Mouse (Mus musculus) megakaryocyte, embryonic 14.5 days (primary cell): Measurements from ENCODE around the gene Olfr76. TPM values are rescaled to one million over a fixed set of nuclear protein-coding genes. Genes with fewer than 3 reads are reported as not detected.
"Not testable (repeated sequence)": the region's sequence is repeated elsewhere in the genome, so short reads cannot be mapped to it uniquely, and the experiment has no call there.

Experiments
- H3K27me3 ChIP-seq: replicated peaks from 2 replicates; pipeline ENCODE3; 2012; ENCODE audit warnings: inconsistent platforms
- H3K36me3 ChIP-seq: replicated peaks from 2 replicates; pipeline ENCODE3; 2012; ENCODE audit warnings: low read length, inconsistent platforms, mixed read lengths
- H3K4me1 ChIP-seq: 2 replicates; pipeline ENCODE4 v1.6.1; 2012; ENCODE audit warnings: inconsistent platforms
- H3K4me3 ChIP-seq: replicated peaks from 2 replicates; pipeline ENCODE3; 2012; ENCODE audit warnings: moderate library complexity, mild to moderate bottlenecking, inconsistent platforms
- H3K9me3 ChIP-seq: 2 replicates; pipeline ENCODE4 v1.6.1; 2012; ENCODE audit warnings: inconsistent platforms
- FLI1 ChIP-seq: IDR thresholded peaks from 2 replicates; pipeline ENCODE4 v1.6.1; 2012; ENCODE audit warnings: low read length, inconsistent platforms, mixed read lengths
- GATA1 ChIP-seq: IDR thresholded peaks from 3 replicates; pipeline ENCODE4 v1.6.1; 2012; ENCODE audit warnings: mixed read lengths, low read length, inconsistent platforms, borderline replicate concordance
- polyA plus RNA-seq: library from polyadenylated mRNA; stranded (reverse); fragments of >175 nt; gene quantifications from 2 replicates; pipeline ENCODE4 v1.2.3, GENCODE M21; 2012; ENCODE audit warnings: low replicate concordance; ENCODE audit not compliant: insufficient read depth

The Olfr76 gene
- polyA plus RNA-seq, result not detected in 2 replicates

DNA sequence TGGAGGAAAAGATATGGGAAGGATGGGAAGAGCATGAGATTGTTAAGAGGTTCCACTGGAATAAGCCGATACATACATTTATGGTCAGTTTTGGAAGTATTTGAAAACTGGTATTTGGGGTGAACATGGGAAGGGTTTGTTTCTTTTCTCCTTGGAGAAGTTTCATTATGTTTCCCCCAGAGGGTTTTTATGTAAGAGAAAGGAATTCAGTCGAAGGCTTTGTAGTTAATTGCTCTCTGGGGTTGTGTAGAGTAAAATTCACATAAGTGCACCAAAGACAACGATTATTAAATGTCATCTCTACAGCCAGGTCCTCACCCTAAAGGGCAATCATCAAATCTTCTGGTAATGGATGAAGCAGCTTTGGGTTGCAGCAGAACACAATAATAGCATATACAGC lies at the start of gene Olfr76:
Gene Olfr76 (minus strand): TSS at position 101 of the 400 bp plus-strand sequence.
- no peaks in the 10 kb centered on the region for H3K27me3 ChIP-seq
- no peaks in the 10 kb centered on the region for H3K9me3 ChIP-seq
- no peaks in the 10 kb centered on the region for H3K36me3 ChIP-seq
- no peak for TF ChIP-seq FLI1
- TF ChIP-seq GATA1, result no peak
- no peak within 1 kb of the TSS for H3K4me3 ChIP-seq
- H3K4me1 ChIP-seq, result no peaks in the 10 kb centered on the region

DNA sequence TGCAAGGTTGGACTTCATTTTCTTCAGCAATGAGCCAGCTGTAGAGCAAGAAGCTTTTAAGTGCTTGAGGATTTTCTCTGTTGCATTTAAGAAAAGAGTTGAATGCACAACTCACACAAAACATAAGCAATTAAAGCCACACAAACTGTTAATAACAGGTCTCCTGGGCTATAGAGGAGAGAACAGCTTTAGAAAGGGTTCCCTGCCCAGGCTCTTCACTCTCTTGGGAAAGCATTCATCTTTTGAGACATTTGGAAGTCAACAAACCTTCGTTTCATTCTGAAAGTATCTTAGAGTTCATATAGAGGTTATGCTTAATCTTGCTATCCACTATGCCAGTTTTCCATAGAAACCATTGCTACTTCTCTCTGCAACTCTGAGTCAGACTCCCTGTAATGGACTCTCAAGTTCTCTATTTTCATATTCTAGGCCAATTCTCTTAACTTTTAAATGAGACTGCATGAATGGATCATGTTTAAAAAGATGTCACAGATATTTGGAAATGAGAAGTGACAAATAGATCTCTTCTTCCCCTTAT lies 47.1 kb upstream of the Olfr76 start, which contains the start of gene Olfr1555-ps1:
Gene Olfr1555-ps1 (minus strand): TSS at position 51 of the 538 bp plus-strand sequence.
- H3K4me1 ChIP-seq, H3K4me3 ChIP-seq, H3K36me3 ChIP-seq, H3K27me3 ChIP-seq, H3K9me3 ChIP-seq: not testable (repeated sequence)

DNA sequence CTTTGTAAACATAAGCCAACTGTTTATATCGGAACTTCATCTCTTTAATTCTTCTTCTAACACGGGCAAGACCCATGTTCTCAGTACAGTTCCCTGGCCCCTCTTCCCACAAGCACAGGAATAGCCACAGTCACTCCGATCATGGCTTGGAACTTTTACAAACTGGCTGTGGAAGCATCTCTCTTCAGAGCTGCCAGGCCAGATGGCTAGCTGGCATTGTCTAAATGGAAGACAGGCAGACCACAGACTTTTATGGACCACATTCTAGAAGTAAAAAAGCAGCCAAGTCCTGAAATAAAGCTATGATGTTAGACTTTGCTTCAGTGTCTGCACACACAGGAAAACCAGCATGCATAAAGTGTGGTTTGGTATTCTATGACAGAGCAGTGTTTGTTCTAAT lies 22.4 kb upstream of the Olfr76 start:
- Histone ChIP-seq H3K36me3 (no peaks in the 10 kb centered on the region), H3K4me1 (no peaks in the 10 kb centered on the region), H3K9me3 (no peaks in the 10 kb centered on the region), H3K27me3 (no peaks in the 10 kb centered on the region), H3K4me3 (no peak overlapping the region)
- TF ChIP-seq GATA1 (no peak), FLI1 (no peak)

DNA sequence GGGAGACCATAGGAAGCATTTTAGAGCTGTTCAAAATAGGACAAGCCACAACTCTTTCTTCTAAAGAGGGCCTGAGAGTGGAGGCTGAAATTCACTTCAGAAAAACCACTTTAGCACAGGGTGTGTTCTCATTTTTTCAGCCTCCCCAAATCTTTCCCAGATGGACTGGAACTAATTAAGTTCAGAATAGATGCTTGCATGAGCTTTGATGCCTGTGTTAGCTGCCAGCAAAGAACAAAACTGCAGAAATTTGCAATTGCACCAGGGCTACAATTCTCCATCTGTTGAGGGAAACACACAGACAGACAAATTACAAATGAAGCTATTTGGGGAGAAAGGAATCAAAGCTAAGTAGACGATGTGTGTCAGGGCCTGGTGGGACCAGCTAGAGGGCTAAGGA lies 20.4 kb upstream of the Olfr76 start:
- Histone ChIP-seq H3K36me3 (no peaks in the 10 kb centered on the region), H3K4me3 (no peak overlapping the region), H3K27me3 (no peaks in the 10 kb centered on the region), H3K9me3 (no peaks in the 10 kb centered on the region), H3K4me1 (no peaks in the 10 kb centered on the region)
- TF ChIP-seq GATA1, result no peak
- TF ChIP-seq FLI1, result no peak

DNA sequence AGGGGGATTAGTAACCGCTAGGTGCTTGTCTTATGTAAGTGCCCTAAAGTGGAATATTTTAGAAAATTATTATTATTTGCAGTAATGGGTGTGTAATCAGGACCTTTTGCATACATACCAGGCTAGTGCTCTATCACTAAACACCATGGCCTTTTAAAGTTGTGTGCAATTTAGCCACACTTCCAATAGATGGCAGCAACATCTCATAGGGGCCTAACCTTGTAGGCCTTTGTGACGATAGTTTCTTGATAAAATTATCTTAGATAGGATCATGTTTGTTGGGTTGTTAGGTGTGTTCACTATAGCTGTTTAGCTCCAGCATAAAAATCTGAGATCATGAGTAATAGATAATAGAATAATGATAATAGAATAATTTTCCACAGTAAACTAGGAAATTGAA lies 11.3 kb upstream of the Olfr76 start:
- Histone ChIP-seq H3K9me3 (no peaks in the 10 kb centered on the region), H3K4me3 (no peak overlapping the region), H3K4me1 (no peaks in the 10 kb centered on the region), H3K27me3 (no peaks in the 10 kb centered on the region), H3K36me3 (no peaks in the 10 kb centered on the region)
- no peak for TF ChIP-seq FLI1
- TF ChIP-seq GATA1, result no peak

DNA sequence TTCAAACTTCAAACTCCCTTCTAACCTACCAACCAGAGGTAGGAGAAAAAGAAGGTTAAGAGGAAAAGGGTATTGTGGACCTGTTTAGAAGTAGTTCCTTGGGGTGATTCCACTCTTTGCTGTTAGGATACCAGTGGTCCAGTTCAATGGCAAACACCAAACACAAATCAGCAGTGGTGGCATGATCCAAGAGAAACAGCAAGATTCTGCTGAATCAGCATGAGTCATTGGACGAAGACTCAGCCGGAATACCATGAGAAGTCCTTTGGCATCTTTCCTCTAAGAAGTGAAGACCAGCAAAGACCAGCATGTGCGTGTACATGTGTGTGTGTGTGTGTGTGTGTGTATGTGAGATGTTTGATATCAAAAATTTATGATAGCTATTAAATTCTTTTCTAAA lies 6.5 kb downstream of the Olfr76 start:
- H3K36me3 ChIP-seq, result no peaks in the 10 kb centered on the region
- no peak for TF ChIP-seq GATA1
- no peak for TF ChIP-seq FLI1
- no peaks in the 10 kb centered on the region for H3K27me3 ChIP-seq
- no peak overlapping the region for H3K4me3 ChIP-seq
- H3K9me3 ChIP-seq, result no peaks in the 10 kb centered on the region
- H3K4me1 ChIP-seq, result no peaks in the 10 kb centered on the region

DNA sequence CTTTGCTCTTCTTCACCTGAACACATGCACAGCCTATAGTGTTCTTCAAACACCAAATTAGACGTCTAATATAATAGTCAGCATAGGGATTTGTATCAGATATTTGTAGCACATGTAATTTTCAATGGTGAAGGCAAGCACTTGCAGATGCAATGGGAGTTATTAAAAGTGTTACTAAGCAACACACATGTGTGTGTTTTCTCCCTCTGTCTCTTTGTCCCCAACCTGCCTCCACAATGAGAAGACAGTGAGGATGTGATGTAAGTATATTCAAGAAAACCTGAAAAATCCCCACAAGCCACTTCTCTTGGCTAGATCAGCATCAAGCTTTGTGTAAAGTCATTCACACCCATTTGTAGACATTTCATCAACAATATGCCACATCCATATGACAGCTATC lies 7.2 kb downstream of the Olfr76 start, which contains the start of gene Olfr1428:
Gene Olfr1428 (minus strand): TSS at position 101 of the 400 bp plus-strand sequence.
- Histone ChIP-seq H3K4me3 (no peak within 1 kb of the TSS), H3K9me3 (no peaks in the 10 kb centered on the region), H3K27me3 (no peaks in the 10 kb centered on the region), H3K4me1 (no peaks in the 10 kb centered on the region), H3K36me3 (no peaks in the 10 kb centered on the region)
- no peak for TF ChIP-seq GATA1
- no peak for TF ChIP-seq FLI1

DNA sequence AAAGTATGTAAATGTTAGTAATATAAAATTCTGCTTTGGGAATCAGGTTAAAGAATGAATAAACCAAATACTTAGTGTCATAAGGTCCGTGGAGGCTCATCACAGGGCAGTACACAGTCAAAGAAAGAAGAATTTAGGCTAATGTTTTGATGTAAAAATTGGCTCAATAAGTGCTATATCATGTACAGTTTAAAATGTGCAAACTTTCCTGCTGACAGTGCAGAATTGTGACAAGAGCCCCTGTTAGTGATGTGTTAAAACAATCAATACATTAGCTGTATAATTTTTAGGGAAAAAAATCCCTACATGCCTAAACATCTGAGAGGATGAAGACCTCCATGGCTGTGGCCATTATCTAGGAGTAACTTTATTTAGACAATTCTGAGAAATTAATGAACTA lies 9.2 kb downstream of the Olfr76 start:
- Histone ChIP-seq H3K4me3 (no peak overlapping the region), H3K36me3 (no peaks in the 10 kb centered on the region), H3K4me1 (no peaks in the 10 kb centered on the region), H3K9me3 (no peaks in the 10 kb centered on the region), H3K27me3 (no peaks in the 10 kb centered on the region)
- TF ChIP-seq GATA1, result no peak
- TF ChIP-seq FLI1, result no peak

DNA sequence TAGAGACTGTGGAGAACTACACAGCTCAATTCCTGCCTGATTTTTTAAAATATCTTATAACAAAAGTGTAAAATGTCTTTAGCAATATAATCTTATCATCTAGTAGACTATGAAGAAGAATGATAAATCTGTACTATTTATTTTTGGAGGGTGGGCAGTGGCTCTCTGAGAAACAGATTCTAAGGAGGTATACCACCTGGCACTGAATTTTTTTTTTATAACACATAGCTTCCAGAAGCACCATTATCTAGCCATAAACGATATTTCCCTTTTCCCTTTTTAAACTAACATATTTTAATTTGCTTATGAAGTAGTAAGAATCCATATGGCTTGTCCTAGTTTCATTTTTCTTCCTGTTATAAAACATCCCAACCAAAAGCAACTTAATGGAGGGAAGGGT lies 18.5 kb downstream of the Olfr76 start:
- H3K4me1 ChIP-seq, result no peaks in the 10 kb centered on the region
- no peaks in the 10 kb centered on the region for H3K27me3 ChIP-seq
- H3K9me3 ChIP-seq, result no peaks in the 10 kb centered on the region
- no peak overlapping the region for H3K4me3 ChIP-seq
- TF ChIP-seq FLI1 (no peak), GATA1 (no peak)
- H3K36me3 ChIP-seq, result no peaks in the 10 kb centered on the region

DNA sequence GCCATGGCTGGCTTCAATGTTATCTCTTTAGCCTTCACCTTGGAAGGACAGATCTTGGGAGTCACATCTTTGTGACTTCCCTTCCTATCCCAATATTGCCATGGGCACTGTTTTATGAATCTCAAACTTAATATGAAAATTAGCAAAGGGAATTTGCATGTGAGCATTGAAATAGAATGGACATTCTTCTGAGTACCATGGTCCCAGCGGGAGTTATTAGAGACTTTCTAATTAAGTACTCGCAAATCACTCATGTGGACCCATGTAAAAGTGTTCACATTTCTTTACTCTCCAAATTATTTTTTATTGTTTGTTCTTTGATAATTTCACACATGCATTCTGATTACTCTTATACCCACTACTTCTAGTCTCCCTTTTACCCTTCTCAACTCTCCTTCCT lies 19.8 kb downstream of the Olfr76 start, which contains the start of gene Olfr1427:
Gene Olfr1427 (minus strand): TSS at position 101 of the 400 bp plus-strand sequence.
- H3K27me3 ChIP-seq, result no peaks in the 10 kb centered on the region
- no peak within 1 kb of the TSS for H3K4me3 ChIP-seq
- H3K4me1 ChIP-seq, result no peaks in the 10 kb centered on the region
- no peak for TF ChIP-seq GATA1
- TF ChIP-seq FLI1, result no peak
- H3K36me3 ChIP-seq, result no peaks in the 10 kb centered on the region
- no peaks in the 10 kb centered on the region for H3K9me3 ChIP-seq

DNA sequence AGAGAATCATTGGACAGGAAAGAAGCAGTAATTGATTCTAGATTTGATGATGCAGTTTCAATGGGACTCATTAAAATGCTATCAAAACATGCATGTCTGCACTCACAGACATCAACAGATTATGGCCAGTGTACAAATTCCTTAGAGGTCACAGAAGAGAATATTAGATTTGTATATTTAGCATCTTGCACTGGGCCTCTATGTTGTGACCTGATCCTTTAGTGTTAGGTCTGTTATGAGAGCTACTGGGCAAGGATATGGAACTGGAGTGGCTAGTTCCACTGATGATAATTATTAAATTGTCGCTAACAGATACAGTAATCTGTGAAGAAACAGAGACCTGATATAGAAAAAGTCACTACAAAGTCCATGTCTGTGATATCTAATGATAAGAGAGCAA lies 31.1 kb downstream of the Olfr76 start, which contains the start of gene Olfr1426:
Gene Olfr1426 (minus strand): TSS at position 101 of the 400 bp plus-strand sequence.
- Histone ChIP-seq H3K4me3 (no peak within 1 kb of the TSS), H3K4me1 (no peaks in the 10 kb centered on the region), H3K36me3 (no peaks in the 10 kb centered on the region), H3K9me3 (no peaks in the 10 kb centered on the region), H3K27me3 (no peaks in the 10 kb centered on the region)
- no peak for TF ChIP-seq GATA1
- TF ChIP-seq FLI1, result no peak

DNA sequence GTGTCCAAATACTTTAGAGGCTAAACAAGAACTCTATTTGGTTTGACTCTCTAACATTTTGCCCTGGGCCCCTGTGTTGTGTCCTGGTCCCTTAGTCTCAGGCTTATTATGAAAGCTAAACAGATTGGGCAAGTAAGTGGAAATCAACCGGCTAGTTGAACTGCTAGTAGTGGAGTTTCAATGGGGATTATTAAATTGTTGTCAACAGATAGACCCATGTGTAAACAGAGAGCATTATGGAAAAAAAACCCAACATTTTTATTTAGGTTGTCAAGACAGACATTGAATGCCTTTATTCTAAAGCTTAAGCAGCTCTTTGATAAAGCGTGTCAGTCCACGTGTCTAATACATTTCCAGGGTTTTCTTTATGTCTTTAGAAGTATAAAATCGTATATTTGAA lies 45.4 kb downstream of the Olfr76 start, which contains the start of gene Olfr1425:
Gene Olfr1425 (minus strand): TSS at position 101 of the 400 bp plus-strand sequence.
- not testable (repeated sequence) for H3K27me3 ChIP-seq, H3K4me3 ChIP-seq, H3K4me1 ChIP-seq, H3K36me3 ChIP-seq, H3K9me3 ChIP-seq

DNA sequence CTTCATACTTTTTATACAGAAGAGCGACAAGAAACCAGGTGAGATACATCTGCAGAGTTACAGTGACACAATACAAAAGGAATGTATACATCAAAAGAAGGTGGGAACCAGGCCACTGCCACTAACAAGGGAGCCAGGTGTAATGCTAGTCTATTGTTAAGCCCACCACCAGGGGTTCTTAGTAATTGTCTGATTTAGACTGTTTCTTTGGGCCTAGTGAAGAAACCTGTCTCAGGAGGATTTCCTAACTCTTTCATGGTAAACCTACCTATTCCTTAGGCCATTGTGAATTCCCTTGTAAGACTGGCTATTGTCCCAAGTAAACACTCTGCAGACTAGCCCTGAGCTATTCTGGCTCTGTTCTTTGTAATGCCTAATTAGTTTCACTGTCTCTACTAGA lies 53.5 kb downstream of the Olfr76 start:
- H3K27me3 ChIP-seq, H3K4me1 ChIP-seq, H3K36me3 ChIP-seq, H3K4me3 ChIP-seq, H3K9me3 ChIP-seq: not testable (repeated sequence)
